Mouse (Mus musculus): ENCODE results near the gene Fam83f. TPM values are rescaled to one million over a fixed set of nuclear protein-coding genes. Genes with fewer than 3 reads are reported as not detected.

The Fam83f gene
- under 1 TPM in 1 of 2 experiments, not detected in 1; 0.16 TPM for total RNA-seq (2021)

- no peak for DNase-seq (ENCODE audit: extremely low spot score in 1 of 2, low spot score in 1 of 2)
Measured at GRCm38 (mm10) chr15:80671295-80672252, at the start of gene Fam83f. Gene Fam83f (plus strand): TSS chr15:80671847.

GRCm38 (mm10) chr15:80623171-80623837, 48.3 kb upstream of the Fam83f start:
- DNase-seq (ENCODE audit: extremely low spot score in 1 of 2, low spot score in 1 of 2), result no peak

GRCm38 (mm10) chr15:80626472-80626871, 45.2 kb upstream of the Fam83f start:
- DNase-seq (ENCODE audit: extremely low spot score in 1 of 2, low spot score in 1 of 2), result no peak

- no peak for DNase-seq (ENCODE audit: extremely low spot score in 1 of 2, low spot score in 1 of 2)
Measured at GRCm38 (mm10) chr15:80630147-80630546, 41.5 kb upstream of the Fam83f start.

GRCm38 (mm10) chr15:80630711-80631110, 40.9 kb upstream of the Fam83f start:
- DNase-seq (ENCODE audit: extremely low spot score in 1 of 2, low spot score in 1 of 2), result no peak

- no peak for DNase-seq (ENCODE audit: extremely low spot score in 1 of 2, low spot score in 1 of 2)
Measured at GRCm38 (mm10) chr15:80631311-80631710, 40.3 kb upstream of the Fam83f start.

- no peak for DNase-seq (ENCODE audit: extremely low spot score in 1 of 2, low spot score in 1 of 2)
Measured at GRCm38 (mm10) chr15:80632280-80632893, 39.3 kb upstream of the Fam83f start.

- no peak for DNase-seq (ENCODE audit: extremely low spot score in 1 of 2, low spot score in 1 of 2)
Measured at GRCm38 (mm10) chr15:80634391-80635193, 37.1 kb upstream of the Fam83f start.

- no peak for DNase-seq (ENCODE audit: extremely low spot score in 1 of 2, low spot score in 1 of 2)
Measured at GRCm38 (mm10) chr15:80636757-80637372, 34.8 kb upstream of the Fam83f start.

GRCm38 (mm10) chr15:80639071-80639702, 32.5 kb upstream of the Fam83f start:
- no peak for DNase-seq (ENCODE audit: extremely low spot score in 1 of 2, low spot score in 1 of 2)

- no peak for DNase-seq (ENCODE audit: extremely low spot score in 1 of 2, low spot score in 1 of 2)
Measured at GRCm38 (mm10) chr15:80639874-80640273, 31.8 kb upstream of the Fam83f start.

GRCm38 (mm10) chr15:80641702-80642435, 29.8 kb upstream of the Fam83f start:
- DNase-seq (ENCODE audit: extremely low spot score in 1 of 2, low spot score in 1 of 2), result no peak

GRCm38 (mm10) chr15:80645006-80645797, 26.4 kb upstream of the Fam83f start:
- DNase-seq (ENCODE audit: extremely low spot score in 1 of 2, low spot score in 1 of 2), result no peak

- DNase-seq (ENCODE audit: extremely low spot score in 1 of 2, low spot score in 1 of 2), result no peak
Measured at GRCm38 (mm10) chr15:80648977-80649606, 22.6 kb upstream of the Fam83f start.

GRCm38 (mm10) chr15:80650412-80650811, 21.2 kb upstream of the Fam83f start:
- DNase-seq (ENCODE audit: extremely low spot score in 1 of 2, low spot score in 1 of 2), result no peak

GRCm38 (mm10) chr15:80653865-80654264, 17.8 kb upstream of the Fam83f start:
- no peak for DNase-seq (ENCODE audit: extremely low spot score in 1 of 2, low spot score in 1 of 2)

GRCm38 (mm10) chr15:80658815-80659471, 12.7 kb upstream of the Fam83f start:
- no peak for DNase-seq (ENCODE audit: extremely low spot score in 1 of 2, low spot score in 1 of 2)
